Mouse (Mus musculus): ENCODE measurements around the gene Nav3.

- no peak for TF ChIP-seq POLR2A (IDR thresholded peaks at IDR 0.05; ENCODE audit: extremely low read depth, insufficient read depth, low read length)
- TF ChIP-seq CTCF (IDR thresholded peaks at IDR 0.05; ENCODE audit: extremely low read depth, insufficient read depth, low read length) = no peak
Observed at GRCm38 (mm10) chr10:110440396-110440795, 15.6 kb downstream of the Nav3 start.
